Mouse (Mus musculus) left cerebral cortex, postnatal 14 days (tissue): Measurements from ENCODE around the gene Myzap. TPM values are rescaled to one million over a fixed set of nuclear protein-coding genes. Genes with fewer than 3 reads are reported as not detected.

ENCODE experiments used
- total RNA-seq, 2 experiments: library from RNA; stranded (reverse); gene quantifications; 2 replicates each; pipeline ENCODE4 v1.2.3; 2021

Myzap gene
- total RNA-seq, 2 experiments from 2014 or later: 1.7 TPM

Other genes with a start within 250 kb of the Myzap start
- 100 to 1,000 TPM; 188 to 202 TPM for gene Polr2m, start 106.4 kb downstream of the Myzap start, total RNA-seq
- 10 to 100 TPM; 12.1 to 12.8 TPM for gene Cgnl1, start 179.2 kb upstream of the Myzap start, total RNA-seq